Mouse (Mus musculus): ENCODE measurements at regions not wholly inside any gene's neighbourhood (a gene's known extent, or its start where the extent isn't known, plus 50 kb on each side); places are given as distances from the start of the nearest gene placed in this dataset.

- TF ChIP-seq POLR2A (IDR thresholded peaks at IDR 0.05; ENCODE audit: borderline replicate concordance, extremely low read depth, insufficient read depth, insufficient read length, poor library complexity, severe bottlenecking) (no peak), CTCF (IDR thresholded peaks at IDR 0.05; ENCODE audit: borderline replicate concordance, extremely low read depth, insufficient read depth, insufficient read length) (no peak)
Measured at GRCm38 (mm10) chr11:63730880-63731279, 191.2 kb downstream of the Hs3st3b1 start.

Data from brain, embryonic 14.5 days (tissue).